Mouse (Mus musculus) lung, postnatal 0 days (tissue): Measurements from ENCODE around the gene Rfc2.

Source experiments
- CTCF ChIP-seq: IDR thresholded peaks from 2 replicates; pipeline ENCODE4 v1.5.1; 2016; ENCODE audit warnings: antibody characterized with exemption, mild to moderate bottlenecking
- EP300 ChIP-seq: IDR thresholded peaks from 2 replicates; pipeline ENCODE4 v1.6.1; 2016; ENCODE audit warnings: antibody characterized with exemption, mild to moderate bottlenecking, control low read depth

- no peak for TF ChIP-seq CTCF
- TF ChIP-seq EP300, result no peak
Measured at GRCm38 (mm10) chr5:134647394-134647793, 66.2 kb downstream of the Rfc2 start.
